Mouse (Mus musculus) lung, embryonic 16.5 days (tissue): Measurements from ENCODE around the gene Proser2. TPM values are rescaled to one million over a fixed set of nuclear protein-coding genes. Genes with fewer than 3 reads are reported as not detected.

Experiments used
- ATAC-seq: fragments of 200-750 bp; cut with Nextera tagmentation; 2 replicates; pipeline ENCODE4 v1.8.0; 2017; ENCODE audit warnings: low read depth, mild to moderate bottlenecking, moderate library complexity
- H3K27ac ChIP-seq: fragments of 300-500 bp; sonication (generic); 2 replicates; pipeline ENCODE4 v1.5.1; 2014; ENCODE audit warnings: mild to moderate bottlenecking, control low read depth, low read length
- H3K27me3 ChIP-seq: fragments of 300-500 bp; sonication (generic); 2 replicates; pipeline ENCODE4 v1.6.1; 2014; ENCODE audit warnings: low read depth, low read length, mixed read lengths; ENCODE audit not compliant: control insufficient read depth, insufficient read depth
- H3K36me3 ChIP-seq: fragments of 300-500 bp; sonication (generic); 2 replicates; pipeline ENCODE4 v1.6.1; 2014; ENCODE audit warnings: low read length; ENCODE audit not compliant: control insufficient read depth, insufficient read depth
- H3K4me1 ChIP-seq: fragments of 300-500 bp; sonication (generic); replicated peaks from 2 replicates; pipeline ENCODE4 v1.6.1; 2014; ENCODE audit warnings: low read length, mixed read lengths; ENCODE audit not compliant: control insufficient read depth, insufficient read depth
- H3K4me2 ChIP-seq: fragments of 300-500 bp; sonication (generic); 2 replicates; pipeline ENCODE4 v1.6.1; 2014; ENCODE audit warnings: low read depth, low read length, control low read depth
- H3K4me3 ChIP-seq: fragments of 300-500 bp; sonication (generic); 2 replicates; pipeline ENCODE4 v1.5.1; 2014; ENCODE audit warnings: mild to moderate bottlenecking, low read length, control low read depth
- H3K9ac ChIP-seq: fragments of 300-500 bp; sonication (generic); 2 replicates; pipeline ENCODE4 v1.6.1; 2014; ENCODE audit warnings: low read length, control low read depth
- H3K9me3 ChIP-seq: fragments of 300-500 bp; sonication (generic); 2 replicates; pipeline ENCODE4 v1.6.1; 2016; ENCODE audit warnings: low read length; ENCODE audit not compliant: control insufficient read depth
- WGBS: fragments of 180-500 bp; shearing (Covaris S2); extraction: QIAGEN DNeasy Blood & Tissue Kit; methylation state at CpG from one replicate; pipeline ENCODE4 v1.1.7; 2014; 5-methylcytosine and 5-hydroxymethylcytosine counted together
- polyA plus RNA-seq: library from polyadenylated mRNA; unstranded; fragments of >200 nt; fragmentation: Nextera tagmentation; extraction: Ambion mirVana; gene quantifications from 2 replicates; pipeline ENCODE4 v1.2.1, GENCODE M21; 2015

Gene Proser2
- polyA plus RNA-seq, 1 experiment from 2014 or later = 8.8 TPM

DNA sequence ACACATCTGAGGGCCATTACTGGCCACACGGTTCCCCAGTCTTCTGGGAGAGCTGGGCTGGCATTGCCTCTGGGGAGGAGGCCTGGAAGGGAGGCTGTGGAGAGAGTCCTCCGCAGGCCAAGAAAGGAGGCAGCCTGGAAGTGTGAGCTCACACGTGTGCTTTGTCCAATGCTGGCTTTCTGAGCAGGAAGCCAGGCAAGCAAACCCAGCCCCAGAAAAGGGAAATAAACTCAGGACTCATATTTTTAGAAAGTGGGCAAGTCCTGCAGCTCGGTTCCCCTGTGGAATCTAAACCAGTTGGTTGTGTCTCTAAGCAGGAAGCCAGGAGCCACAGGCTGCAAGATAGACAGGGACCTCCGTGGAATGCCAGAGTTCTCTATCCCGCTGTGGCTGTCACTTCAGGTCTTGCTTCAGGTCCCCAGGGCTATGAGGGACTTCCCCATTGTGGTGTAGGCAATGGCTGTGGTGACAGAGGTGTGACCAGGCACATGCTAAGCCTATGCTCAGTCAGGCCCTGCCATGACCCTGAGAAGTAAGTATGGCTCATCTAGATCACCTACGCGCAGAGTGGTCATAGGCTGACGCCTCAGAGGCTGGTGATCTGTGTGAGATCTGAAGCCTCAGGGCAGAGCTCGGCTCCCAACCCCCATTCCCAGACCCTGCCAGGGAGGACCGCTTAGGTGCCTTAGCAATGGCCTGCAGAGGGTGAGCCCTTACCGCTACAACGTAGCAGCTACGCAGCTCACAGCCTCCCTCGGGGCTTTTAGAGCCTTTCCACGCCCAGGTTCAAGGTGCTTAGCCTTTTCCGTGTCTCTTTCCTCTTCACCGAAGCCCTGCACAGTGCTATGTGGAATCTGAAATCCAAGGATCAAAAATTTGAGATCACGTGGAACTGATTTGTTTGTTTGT, 44.1 kb downstream of the Proser2 start:
- no peak for ATAC-seq
- Histone ChIP-seq H3K9ac (no peak overlapping the region), H3K27ac (no peak overlapping the region), H3K27me3 (no peaks in the 10 kb centered on the region), H3K4me2 (no peak overlapping the region), H3K4me3 (no peak overlapping the region), H3K4me1 (peaks cover 6% of the 10 kb centered on the region), H3K36me3 (no peaks in the 10 kb centered on the region), H3K9me3 (no peaks in the 10 kb centered on the region)
- 71% methylated on average over 19 of the region's 19 CpGs for WGBS

DNA sequence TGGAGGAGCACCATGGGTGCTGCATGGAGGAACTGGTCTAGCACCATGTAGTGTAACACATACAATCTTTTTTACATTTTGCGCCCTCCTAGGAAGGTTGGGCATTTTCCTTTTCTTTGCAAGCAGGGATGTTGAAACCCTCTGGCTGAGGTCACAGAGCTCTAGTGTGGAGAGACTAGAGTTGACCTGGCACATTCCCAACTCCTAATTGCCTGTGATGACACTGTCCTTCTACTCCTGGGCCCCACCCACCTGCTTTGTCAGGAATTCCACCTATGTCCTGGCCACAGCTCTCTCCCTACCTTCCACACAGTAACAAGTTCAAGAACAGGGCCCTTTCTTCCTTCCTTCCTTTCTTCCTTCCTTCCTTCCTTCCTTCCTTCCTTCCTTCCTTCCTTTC, 46.3 kb downstream of the Proser2 start:
- no peaks in the 10 kb centered on the region for H3K9me3 ChIP-seq
- no peak for ATAC-seq
- no peak overlapping the region for H3K4me2 ChIP-seq
- WGBS = 84% methylated on average over 1 of the region's 1 CpGs
- no peak overlapping the region for H3K27ac ChIP-seq
- no peaks in the 10 kb centered on the region for H3K36me3 ChIP-seq
- H3K27me3 ChIP-seq = no peaks in the 10 kb centered on the region
- H3K4me1 ChIP-seq = peaks cover 14% of the 10 kb centered on the region
- no peak overlapping the region for H3K4me3 ChIP-seq
- H3K9ac ChIP-seq = no peak overlapping the region

DNA sequence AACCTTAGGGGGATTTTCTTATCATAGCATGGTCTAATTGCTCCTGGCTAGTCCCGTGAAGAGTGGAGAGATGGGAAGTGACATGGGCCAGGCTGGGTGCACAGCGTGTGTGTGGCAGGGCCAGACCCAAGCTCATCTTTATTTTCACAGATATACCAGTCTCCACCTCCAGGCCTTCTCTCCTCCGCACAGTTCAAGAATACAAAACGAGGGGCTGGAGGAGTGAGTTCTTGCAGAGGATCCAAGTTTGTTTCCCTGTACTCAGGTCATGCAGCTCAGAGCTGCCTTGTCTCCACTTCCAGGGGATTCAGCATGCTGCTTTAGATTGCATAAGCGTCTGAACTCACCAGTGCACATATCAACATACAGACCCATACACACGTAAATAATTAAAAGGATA, 47.4 kb downstream of the Proser2 start:
- Histone ChIP-seq H3K9ac (no peak overlapping the region), H3K27me3 (no peaks in the 10 kb centered on the region), H3K27ac (no peak overlapping the region), H3K4me3 (no peak overlapping the region), H3K9me3 (no peaks in the 10 kb centered on the region), H3K36me3 (no peaks in the 10 kb centered on the region), H3K4me1 (peaks cover 17% of the 10 kb centered on the region), H3K4me2 (no peak overlapping the region)
- ATAC-seq = no peak
- 69% methylated on average over 6 of the region's 6 CpGs for WGBS

DNA sequence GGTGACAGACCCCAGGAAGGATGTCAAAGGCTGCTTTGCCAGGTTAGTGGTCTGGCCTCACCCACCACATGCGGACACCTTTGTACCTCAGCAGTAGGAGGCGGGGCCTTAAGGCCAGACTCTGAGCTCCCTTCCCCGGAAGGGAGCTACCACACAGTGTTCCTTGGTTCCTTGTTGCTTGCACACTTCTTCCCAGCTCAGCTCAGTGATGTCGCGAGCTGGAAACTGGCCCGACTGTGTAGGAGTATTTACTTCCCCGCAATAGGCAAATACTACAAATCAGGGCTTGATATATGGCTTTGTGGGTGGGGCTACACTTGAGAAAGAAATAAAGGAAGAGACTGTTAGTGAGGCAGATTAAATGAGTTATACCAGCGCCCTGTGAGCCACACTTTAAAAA, 48.9 kb downstream of the Proser2 start:
- H3K9me3 ChIP-seq = no peaks in the 10 kb centered on the region
- peak overlapping the region; percentile 44 for H3K27ac ChIP-seq
- no peak overlapping the region for H3K4me2 ChIP-seq
- peak; percentile 82 for ATAC-seq
- H3K27me3 ChIP-seq = no peaks in the 10 kb centered on the region
- H3K4me1 ChIP-seq = peaks cover 21% of the 10 kb centered on the region
- H3K9ac ChIP-seq = no peak overlapping the region
- no peaks in the 10 kb centered on the region for H3K36me3 ChIP-seq
- no peak overlapping the region for H3K4me3 ChIP-seq
- 18% methylated on average over 8 of the region's 8 CpGs for WGBS

DNA sequence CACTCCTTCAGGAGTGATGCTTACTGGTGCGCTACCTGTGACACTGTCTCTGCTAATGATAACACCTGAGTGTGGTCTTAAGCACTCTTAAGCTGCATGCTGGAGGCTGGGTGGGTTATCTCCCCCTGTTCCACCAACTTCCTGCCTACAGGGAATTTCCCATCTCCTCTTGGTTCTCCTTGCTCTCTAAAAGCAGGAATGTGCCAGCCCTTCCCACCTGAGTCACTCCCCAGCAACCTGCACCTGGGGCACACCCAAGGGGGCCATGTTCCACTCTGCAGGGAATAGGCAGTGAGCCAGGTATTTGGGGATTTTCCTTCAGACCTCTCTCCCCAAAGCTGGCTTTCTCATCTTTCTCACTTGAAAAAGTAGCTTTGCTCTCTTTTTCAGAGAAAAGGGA, 50.0 kb downstream of the Proser2 start:
- H3K4me2 ChIP-seq = no peak overlapping the region
- peaks cover 26% of the 10 kb centered on the region for H3K4me1 ChIP-seq
- no peak overlapping the region for H3K27ac ChIP-seq
- ATAC-seq = 0 out of 2 replicates have a peak, but pooled peaks have one; percentile 31
- no peaks in the 10 kb centered on the region for H3K36me3 ChIP-seq
- H3K4me3 ChIP-seq = no peak overlapping the region
- H3K9me3 ChIP-seq = no peaks in the 10 kb centered on the region
- WGBS = 55% methylated on average over 1 of the region's 1 CpGs
- H3K27me3 ChIP-seq = no peaks in the 10 kb centered on the region
- no peak overlapping the region for H3K9ac ChIP-seq

DNA sequence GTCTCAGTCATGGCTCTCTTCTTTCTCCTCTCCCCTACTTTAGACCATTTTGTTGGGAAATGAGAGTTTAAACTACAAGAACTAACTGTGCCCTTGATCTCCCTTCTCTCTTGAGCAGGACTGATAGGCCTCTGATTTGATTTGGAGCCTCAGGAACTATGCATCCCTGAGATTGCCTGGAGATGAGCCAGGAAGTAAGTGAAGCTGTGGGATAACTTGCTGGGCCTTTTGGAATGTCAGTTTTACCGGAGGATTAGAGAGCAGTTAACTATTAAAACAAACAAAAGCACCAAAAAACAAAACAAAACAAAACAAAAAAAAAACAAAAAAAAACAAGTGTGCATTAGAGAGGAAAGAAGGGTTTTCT, 54.5 kb downstream of the Proser2 start:
- Histone ChIP-seq H3K4me1 (peaks cover 34% of the 10 kb centered on the region), H3K4me2 (no peak overlapping the region), H3K27me3 (no peaks in the 10 kb centered on the region), H3K9me3 (no peaks in the 10 kb centered on the region), H3K4me3 (no peak overlapping the region), H3K36me3 (no peaks in the 10 kb centered on the region), H3K27ac (peak overlapping the region; percentile 16), H3K9ac (no peak overlapping the region)
- WGBS = 17% methylated on average over 1 of the region's 1 CpGs
- no peak for ATAC-seq

DNA sequence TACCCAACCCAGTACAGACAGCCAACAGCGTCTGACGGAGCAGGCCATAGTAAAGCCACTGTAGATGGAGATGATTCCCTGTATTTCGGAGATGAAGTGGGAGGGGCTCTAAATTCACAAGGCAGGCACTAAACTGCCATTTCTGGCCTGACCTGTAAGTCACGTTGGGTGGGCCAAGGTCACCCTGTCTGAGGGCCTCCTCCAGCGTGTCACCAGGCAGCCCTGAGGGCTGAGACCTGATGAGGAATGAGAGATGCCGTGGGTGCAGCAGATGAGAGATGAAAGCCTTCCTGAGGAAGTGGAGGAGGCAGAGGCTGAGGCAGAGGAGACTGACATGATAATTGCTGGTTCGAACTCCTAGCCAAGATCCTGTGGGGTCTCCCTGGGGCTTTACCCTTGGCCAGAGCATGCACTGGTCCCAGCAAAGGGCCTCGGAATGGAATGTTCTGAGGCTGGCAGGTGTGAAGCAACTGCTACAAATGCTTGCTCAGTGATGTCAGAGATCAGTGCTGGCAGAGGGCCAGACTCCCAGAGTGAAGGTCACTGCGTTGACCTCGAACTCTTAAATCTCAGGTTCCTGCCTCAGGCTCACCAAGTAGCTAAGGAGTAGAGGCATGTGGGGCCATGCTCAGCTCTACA, 55.0 kb downstream of the Proser2 start:
- Histone ChIP-seq H3K4me3 (no peak overlapping the region), H3K36me3 (no peaks in the 10 kb centered on the region), H3K9me3 (no peaks in the 10 kb centered on the region), H3K27ac (peak overlapping the region; percentile 16), H3K27me3 (no peaks in the 10 kb centered on the region), H3K4me2 (no peak overlapping the region), H3K4me1 (peaks cover 31% of the 10 kb centered on the region), H3K9ac (no peak overlapping the region)
- WGBS = 43% methylated on average over 10 of the region's 10 CpGs
- peak; percentile 45 for ATAC-seq

DNA sequence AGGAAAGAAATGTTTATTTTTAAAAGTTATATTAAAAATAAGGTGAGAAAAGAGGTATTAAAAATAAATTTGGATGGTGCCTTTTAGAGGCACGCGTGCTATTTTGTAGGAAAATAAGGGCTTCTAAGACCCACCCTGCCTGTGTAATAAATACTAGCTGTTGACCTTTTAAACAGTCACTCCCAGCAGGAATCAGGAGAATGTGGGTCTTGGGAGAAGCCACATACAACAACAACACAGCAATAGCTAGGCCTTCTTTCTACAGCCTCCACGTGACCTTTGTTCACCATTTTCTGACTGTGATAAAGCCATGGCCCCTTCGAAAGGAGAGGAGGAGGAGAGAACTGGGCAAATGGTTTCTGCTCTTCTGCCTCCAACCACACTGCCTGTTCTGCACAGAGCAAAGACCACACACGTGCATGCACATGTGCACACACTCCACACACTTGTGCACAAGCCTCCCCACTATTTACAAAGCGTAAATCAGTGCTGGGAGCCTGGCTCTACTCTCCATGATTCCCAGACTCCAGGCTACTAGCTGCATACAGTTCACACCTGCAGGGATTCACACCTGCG, 57.2 kb downstream of the Proser2 start:
- H3K4me2 ChIP-seq = no peak overlapping the region
- H3K27ac ChIP-seq = no peak overlapping the region
- no peak overlapping the region for H3K9ac ChIP-seq
- H3K36me3 ChIP-seq = no peaks in the 10 kb centered on the region
- H3K4me3 ChIP-seq = no peak overlapping the region
- WGBS = 63% methylated on average over 7 of the region's 7 CpGs
- no peaks in the 10 kb centered on the region for H3K9me3 ChIP-seq
- peaks cover 28% of the 10 kb centered on the region for H3K4me1 ChIP-seq
- no peak for ATAC-seq
- no peaks in the 10 kb centered on the region for H3K27me3 ChIP-seq
